Mouse (Mus musculus) layer of hippocampus, postnatal 14 days (tissue): Measurements from ENCODE around the gene Gm8127. TPM values are rescaled to one million over a fixed set of nuclear protein-coding genes. Genes with fewer than 3 reads are reported as not detected.

Experiments used
- total RNA-seq, 2 experiments: library from RNA; stranded (reverse); gene quantifications; 2 replicates each; pipeline ENCODE4 v1.2.3; 2021

Gene Gm8127
- total RNA-seq, 2 experiments from 2014 or later, result not detected

Other genes starting within 250 kb of the Gm8127 start
- gene Gm8094, start 217.2 kb downstream of the Gm8127 start, total RNA-seq, result not detected
- not detected for gene Gm8104, start 193.2 kb downstream of the Gm8127 start, total RNA-seq
- gene Gm7233, start 114.0 kb downstream of the Gm8127 start, total RNA-seq, result not detected
- not detected for gene Gm8122, start 58.5 kb downstream of the Gm8127 start, total RNA-seq
- gene Gm8126, start 35.2 kb downstream of the Gm8127 start, total RNA-seq, result under 1 TPM; 0.23 to 0.29 TPM
- not detected for gene Gm9732, start 18.8 kb downstream of the Gm8127 start, total RNA-seq
- gene 1700001F09Rik, start 54.0 kb upstream of the Gm8127 start, total RNA-seq, result 1 to 10 TPM in 1 of 2 experiments, under 1 TPM in 1; 0.44 to 1.7 TPM
- not detected for gene Gm8138, start 122.5 kb upstream of the Gm8127 start, total RNA-seq
- under 1 TPM in 1 of 2 experiments, not detected in 1; 0.38 TPM for gene Gm5799, start 249.7 kb upstream of the Gm8127 start, total RNA-seq